Mouse (Mus musculus) ES-CJ7 (cell line): ENCODE results near the gene AL732309.1.
A peak's percentile ranks its signal among the peaks of the same experiment; 100 is the strongest.

Experiments used
- DNase-seq: peaks from one replicate; pipeline ENCODE4 v3.0.0; 2011; ENCODE audit warnings: low read depth, low spot score

AL732309.1 gene

GRCm38 (mm10) chr2:25240310-25240709, 6.4 kb downstream of the AL732309.1 start:
- DNase-seq, result no peak

- no peak for DNase-seq
Measured at GRCm38 (mm10) chr2:25239766-25240165, 6.9 kb downstream of the AL732309.1 start.

GRCm38 (mm10) chr2:25238106-25238505, 8.6 kb downstream of the AL732309.1 start:
- DNase-seq, result no peak

GRCm38 (mm10) chr2:25237522-25237921, 9.1 kb downstream of the AL732309.1 start:
- no peak for DNase-seq

GRCm38 (mm10) chr2:25236614-25237013, 10.0 kb downstream of the AL732309.1 start, which contains the start of gene Rnf224:
Gene Rnf224 (minus strand): TSS chr2:25236787.
- DNase-seq, result no peak

GRCm38 (mm10) chr2:25234551-25235220, 12.0 kb downstream of the AL732309.1 start:
- DNase-seq, result no peak

- DNase-seq, result no peak
Measured at GRCm38 (mm10) chr2:25234050-25234449, 12.6 kb downstream of the AL732309.1 start, which contains the start of gene Slc34a3. Gene Slc34a3 (minus strand): TSS chr2:25234364.

- DNase-seq, result no peak
Measured at GRCm38 (mm10) chr2:25233421-25233820, 13.2 kb downstream of the AL732309.1 start.

- DNase-seq, result peak; percentile 45
Measured at GRCm38 (mm10) chr2:25231038-25231437, 15.6 kb downstream of the AL732309.1 start.

- DNase-seq, result no peak
Measured at GRCm38 (mm10) chr2:25230581-25230980, 16.1 kb downstream of the AL732309.1 start.

- DNase-seq, result no peak
Measured at GRCm38 (mm10) chr2:25229582-25229981, 17.1 kb downstream of the AL732309.1 start.

GRCm38 (mm10) chr2:25228995-25229530, 17.6 kb downstream of the AL732309.1 start:
- no peak for DNase-seq

GRCm38 (mm10) chr2:25228431-25228889, 18.2 kb downstream of the AL732309.1 start:
- DNase-seq, result peak; percentile 95

GRCm38 (mm10) chr2:25227406-25227805, 19.3 kb downstream of the AL732309.1 start:
- DNase-seq, result no peak

GRCm38 (mm10) chr2:25226864-25227263, 19.8 kb downstream of the AL732309.1 start:
- no peak for DNase-seq

- DNase-seq, result no peak
Measured at GRCm38 (mm10) chr2:25225811-25226379, 20.8 kb downstream of the AL732309.1 start.

GRCm38 (mm10) chr2:25224766-25225752, 21.6 kb downstream of the AL732309.1 start:
- peak; percentile 100 for DNase-seq

- no peak for DNase-seq
Measured at GRCm38 (mm10) chr2:25224492-25224765, 22.2 kb downstream of the AL732309.1 start, which contains the start of gene Tubb4b. Gene Tubb4b (minus strand): TSS chr2:25224702.

GRCm38 (mm10) chr2:25223681-25224491, 22.8 kb downstream of the AL732309.1 start:
- DNase-seq, result peak; percentile 85

- DNase-seq, result peak; percentile 33
Measured at GRCm38 (mm10) chr2:25221331-25221772, 25.3 kb downstream of the AL732309.1 start.

- no peak for DNase-seq
Measured at GRCm38 (mm10) chr2:25218445-25218844, 28.2 kb downstream of the AL732309.1 start, which contains the start of gene Fam166a. Gene Fam166a (plus strand): TSS chr2:25218745.
